Mouse (Mus musculus): ENCODE data around the gene Xkr7. TPM values are rescaled to one million over a fixed set of nuclear protein-coding genes. Genes with fewer than 3 reads are reported as not detected.
A peak's percentile ranks its signal among the peaks of the same experiment; 100 is the strongest.

The Xkr7 gene
- polyA plus RNA-seq, 1 experiment from 2014 or later, result not detected

- 0 out of 2 replicates have a peak, but pooled peaks cover 3% of the 10 kb centered on the region for H3K4me1 ChIP-seq (replicated peaks; ENCODE audit: control insufficient read depth, insufficient read depth, low read length)
- no peak overlapping the region for H3K4me3 ChIP-seq (ENCODE audit: low read depth, low read length)
- no peak overlapping the region for H3K9ac ChIP-seq (ENCODE audit: low read length)
- 78% methylated on average over 10 of the region's 10 CpGs for WGBS
- DNase-seq (ENCODE audit: low spot score) (no peak), ATAC-seq (replicated peaks; ENCODE audit: low FRiP score, low TSS enrichment, low read depth) (no peak)
- H3K4me2 ChIP-seq (ENCODE audit: low read length), result no peak overlapping the region
- no peak overlapping the region for H3K27ac ChIP-seq (ENCODE audit: low read depth)
- peaks cover 47% of the 10 kb centered on the region for H3K27me3 ChIP-seq (replicated peaks; ENCODE audit: control insufficient read depth, insufficient read depth, low read length)
- H3K36me3 ChIP-seq (ENCODE audit: control insufficient read depth, insufficient read depth, low read length), result no peaks in the 10 kb centered on the region
- H3K9me3 ChIP-seq (ENCODE audit: control insufficient read depth, low read length), result no peaks in the 10 kb centered on the region
These were observed 43.0 kb downstream of the Xkr7 start for GRCm38 (mm10) chr2:153074651-153075050.

GRCm38 (mm10) chr2:153075961-153076360 lies 44.3 kb downstream of the Xkr7 start:
- ATAC-seq (replicated peaks; ENCODE audit: low FRiP score, low TSS enrichment, low read depth), result no peak

GRCm38 (mm10) chr2:153080841-153081523 lies 49.3 kb downstream of the Xkr7 start:
- H3K36me3 ChIP-seq (ENCODE audit: control insufficient read depth, insufficient read depth, low read length), result no peaks in the 10 kb centered on the region
- H3K4me3 ChIP-seq (ENCODE audit: low read depth, low read length), result no peak overlapping the region
- 38% methylated on average over 32 of the region's 32 CpGs for WGBS
- no peaks in the 10 kb centered on the region for H3K27me3 ChIP-seq (replicated peaks; ENCODE audit: control insufficient read depth, insufficient read depth, low read length)
- ATAC-seq (replicated peaks; ENCODE audit: low FRiP score, low TSS enrichment, low read depth), result 0 out of 2 replicates have a peak, but pooled peaks have one; percentile 29
- H3K4me2 ChIP-seq (ENCODE audit: low read length), result no peak overlapping the region
- DNase-seq (ENCODE audit: low spot score), result peak; percentile 98
- no peaks in the 10 kb centered on the region for H3K9me3 ChIP-seq (ENCODE audit: control insufficient read depth, low read length)
- H3K9ac ChIP-seq (ENCODE audit: low read length), result no peak overlapping the region
- H3K4me1 ChIP-seq (replicated peaks; ENCODE audit: control insufficient read depth, insufficient read depth, low read length), result no peaks in the 10 kb centered on the region
- H3K27ac ChIP-seq (ENCODE audit: low read depth), result no peak overlapping the region

More at GRCm38 (mm10) chr2:153075961-153076360, 44.3 kb downstream of the Xkr7 start:
- Histone ChIP-seq H3K4me3 (ENCODE audit: low read depth, low read length) (no peak overlapping the region), H3K27me3 (replicated peaks; ENCODE audit: control insufficient read depth, insufficient read depth, low read length) (peaks cover 33% of the 10 kb centered on the region), H3K4me2 (ENCODE audit: low read length) (no peak overlapping the region), H3K36me3 (ENCODE audit: control insufficient read depth, insufficient read depth, low read length) (no peaks in the 10 kb centered on the region), H3K9me3 (ENCODE audit: control insufficient read depth, low read length) (no peaks in the 10 kb centered on the region), H3K27ac (ENCODE audit: low read depth) (no peak overlapping the region), H3K4me1 (replicated peaks; ENCODE audit: control insufficient read depth, insufficient read depth, low read length) (0 out of 2 replicates have a peak, but pooled peaks cover 3% of the 10 kb centered on the region), H3K9ac (ENCODE audit: low read length) (no peak overlapping the region)
- 48% methylated on average over 2 of the region's 2 CpGs for WGBS
- no peak for DNase-seq (ENCODE audit: low spot score)

GRCm38 (mm10) chr2:153081866-153082265 lies 50.2 kb downstream of the Xkr7 start:
- Histone ChIP-seq H3K4me2 (ENCODE audit: low read length) (no peak overlapping the region), H3K4me3 (ENCODE audit: low read depth, low read length) (no peak overlapping the region), H3K36me3 (ENCODE audit: control insufficient read depth, insufficient read depth, low read length) (no peaks in the 10 kb centered on the region), H3K9me3 (ENCODE audit: control insufficient read depth, low read length) (no peaks in the 10 kb centered on the region), H3K27ac (ENCODE audit: low read depth) (no peak overlapping the region), H3K4me1 (replicated peaks; ENCODE audit: control insufficient read depth, insufficient read depth, low read length) (no peaks in the 10 kb centered on the region), H3K27me3 (replicated peaks; ENCODE audit: control insufficient read depth, insufficient read depth, low read length) (no peaks in the 10 kb centered on the region), H3K9ac (ENCODE audit: low read length) (no peak overlapping the region)
- 72% methylated on average over 6 of the region's 6 CpGs for WGBS
- ATAC-seq (replicated peaks; ENCODE audit: low FRiP score, low TSS enrichment, low read depth) (no peak), DNase-seq (ENCODE audit: low spot score) (no peak)

GRCm38 (mm10) chr2:153083275-153083674 lies 51.6 kb downstream of the Xkr7 start:
- Histone ChIP-seq H3K4me3 (ENCODE audit: low read depth, low read length) (no peak overlapping the region), H3K4me1 (replicated peaks; ENCODE audit: control insufficient read depth, insufficient read depth, low read length) (no peaks in the 10 kb centered on the region), H3K9ac (ENCODE audit: low read length) (no peak overlapping the region), H3K27ac (ENCODE audit: low read depth) (no peak overlapping the region), H3K36me3 (ENCODE audit: control insufficient read depth, insufficient read depth, low read length) (no peaks in the 10 kb centered on the region), H3K4me2 (ENCODE audit: low read length) (no peak overlapping the region), H3K9me3 (ENCODE audit: control insufficient read depth, low read length) (no peaks in the 10 kb centered on the region), H3K27me3 (replicated peaks; ENCODE audit: control insufficient read depth, insufficient read depth, low read length) (no peaks in the 10 kb centered on the region)
- WGBS, result 82% methylated on average over 8 of the region's 8 CpGs
- ATAC-seq (replicated peaks; ENCODE audit: low FRiP score, low TSS enrichment, low read depth) (no peak), DNase-seq (ENCODE audit: low spot score) (no peak)

- no peak overlapping the region for H3K4me2 ChIP-seq (ENCODE audit: low read length)
These were observed 52.2 kb downstream of the Xkr7 start for GRCm38 (mm10) chr2:153083824-153084223.

GRCm38 (mm10) chr2:153084261-153084976 lies 52.8 kb downstream of the Xkr7 start:
- WGBS, result 65% methylated on average over 7 of the region's 7 CpGs
- no peak overlapping the region; the same call in 1 of the 2 replicates for H3K27ac ChIP-seq (ENCODE audit: low read depth)
- no peak for ATAC-seq (replicated peaks; ENCODE audit: low FRiP score, low TSS enrichment, low read depth)

More at GRCm38 (mm10) chr2:153083824-153084223, 52.2 kb downstream of the Xkr7 start:
- Histone ChIP-seq H3K27ac (ENCODE audit: low read depth) (no peak overlapping the region; the same call in 1 of the 2 replicates), H3K36me3 (ENCODE audit: control insufficient read depth, insufficient read depth, low read length) (no peaks in the 10 kb centered on the region), H3K9ac (ENCODE audit: low read length) (no peak overlapping the region), H3K4me1 (replicated peaks; ENCODE audit: control insufficient read depth, insufficient read depth, low read length) (no peaks in the 10 kb centered on the region), H3K9me3 (ENCODE audit: control insufficient read depth, low read length) (no peaks in the 10 kb centered on the region), H3K27me3 (replicated peaks; ENCODE audit: control insufficient read depth, insufficient read depth, low read length) (no peaks in the 10 kb centered on the region), H3K4me3 (ENCODE audit: low read depth, low read length) (no peak overlapping the region)
- no peak for ATAC-seq (replicated peaks; ENCODE audit: low FRiP score, low TSS enrichment, low read depth)
- no peak for DNase-seq (ENCODE audit: low spot score)
- 82% methylated on average over 4 of the region's 4 CpGs for WGBS

GRCm38 (mm10) chr2:153085556-153085955 lies 53.9 kb downstream of the Xkr7 start:
- H3K4me2 ChIP-seq (ENCODE audit: low read length), result no peak overlapping the region
- WGBS, result 75% methylated on average over 6 of the region's 6 CpGs
- no peaks in the 10 kb centered on the region for H3K9me3 ChIP-seq (ENCODE audit: control insufficient read depth, low read length)
- no peaks in the 10 kb centered on the region for H3K36me3 ChIP-seq (ENCODE audit: control insufficient read depth, insufficient read depth, low read length)
- DNase-seq (ENCODE audit: low spot score), result no peak
- no peaks in the 10 kb centered on the region for H3K4me1 ChIP-seq (replicated peaks; ENCODE audit: control insufficient read depth, insufficient read depth, low read length)
- H3K27me3 ChIP-seq (replicated peaks; ENCODE audit: control insufficient read depth, insufficient read depth, low read length), result no peaks in the 10 kb centered on the region
- no peak for ATAC-seq (replicated peaks; ENCODE audit: low FRiP score, low TSS enrichment, low read depth)
- no peak overlapping the region for H3K4me3 ChIP-seq (ENCODE audit: low read depth, low read length)
- H3K9ac ChIP-seq (ENCODE audit: low read length), result no peak overlapping the region
- H3K27ac ChIP-seq (ENCODE audit: low read depth), result no peak overlapping the region

More at GRCm38 (mm10) chr2:153084261-153084976, 52.8 kb downstream of the Xkr7 start:
- H3K27me3 ChIP-seq (replicated peaks; ENCODE audit: control insufficient read depth, insufficient read depth, low read length), result no peaks in the 10 kb centered on the region
- no peaks in the 10 kb centered on the region for H3K9me3 ChIP-seq (ENCODE audit: control insufficient read depth, low read length)
- DNase-seq (ENCODE audit: low spot score), result no peak
- H3K4me1 ChIP-seq (replicated peaks; ENCODE audit: control insufficient read depth, insufficient read depth, low read length), result no peaks in the 10 kb centered on the region
- H3K4me3 ChIP-seq (ENCODE audit: low read depth, low read length), result no peak overlapping the region
- no peak overlapping the region for H3K9ac ChIP-seq (ENCODE audit: low read length)
- H3K36me3 ChIP-seq (ENCODE audit: control insufficient read depth, insufficient read depth, low read length), result no peaks in the 10 kb centered on the region
- no peak overlapping the region for H3K4me2 ChIP-seq (ENCODE audit: low read length)

All from intestine, embryonic 14.5 days (tissue).